Mouse (Mus musculus): ENCODE measurements at regions not wholly inside any gene's neighbourhood (a gene's known extent, or its start where the extent isn't known, plus 50 kb on each side); places are given as distances from the start of the nearest gene placed in this dataset.

DNA sequence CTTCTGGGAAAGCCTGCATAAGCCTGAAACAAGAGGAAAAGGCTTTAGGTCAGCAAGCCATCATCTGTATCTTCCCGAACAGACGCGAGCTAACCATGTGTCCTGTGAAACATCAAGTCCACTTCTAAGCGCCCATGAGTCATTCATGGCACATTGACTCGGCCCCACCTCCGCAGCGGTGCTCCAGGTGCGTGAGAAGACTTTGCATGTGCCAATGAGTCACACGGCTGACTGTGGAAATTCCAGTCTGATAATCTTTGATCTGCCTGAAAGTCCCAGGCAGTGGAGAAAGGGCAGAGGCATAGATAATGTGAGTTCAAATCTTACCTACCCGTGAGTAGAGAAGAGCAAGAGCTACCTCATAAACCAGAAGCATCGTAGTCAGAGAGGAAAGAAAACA lies 137.8 kb downstream of the Pfkfb3 start:
- no peak for DNase-seq

DNA sequence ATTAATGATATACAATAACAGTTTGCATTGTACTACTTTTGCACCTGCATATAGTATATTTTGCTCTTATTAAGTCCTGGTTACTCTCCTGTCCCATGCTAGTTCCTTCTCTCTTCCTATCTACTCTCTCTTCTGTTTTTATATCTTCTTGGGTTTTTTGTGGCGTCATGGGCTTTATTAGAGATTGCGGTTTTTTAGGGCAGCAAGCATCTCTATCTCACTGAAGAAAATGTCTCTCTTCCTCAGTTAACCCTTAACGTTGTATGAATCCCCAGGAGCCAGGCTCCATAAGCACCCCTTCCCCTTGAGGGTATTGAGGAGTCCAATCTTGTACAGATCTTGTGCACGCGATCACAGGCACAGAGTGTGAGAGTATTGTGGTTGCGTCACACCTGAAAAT lies 141.4 kb downstream of the Pfkfb3 start:
- DNase-seq, result no peak

- DNase-seq, result no peak
These were observed 145.4 kb downstream of the Pfkfb3 start for GRCm38 (mm10) chr2:11408497-11408896.

DNA sequence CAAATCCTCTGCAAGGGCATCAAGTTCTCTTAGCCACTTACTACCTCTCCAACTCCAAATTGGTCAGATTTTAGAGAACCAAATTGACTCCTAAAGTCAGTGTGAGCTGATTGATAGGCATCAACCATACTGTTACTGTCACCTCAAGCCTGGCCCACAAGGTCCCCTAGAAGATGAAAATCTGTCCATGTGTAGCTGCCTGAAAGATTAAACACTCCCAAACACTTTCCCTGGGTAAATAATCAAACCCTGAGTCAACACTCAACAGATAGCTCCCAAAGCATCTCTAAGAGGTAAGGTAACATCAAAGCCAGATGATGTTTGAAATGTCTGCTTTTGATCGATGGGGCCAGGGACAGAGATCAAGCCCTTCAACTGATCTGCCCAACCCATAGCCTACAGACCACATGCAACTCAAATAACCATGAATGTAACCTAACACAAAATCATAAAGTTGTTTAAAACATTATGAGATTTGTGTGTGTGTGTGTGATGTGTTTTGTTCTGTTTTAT lies 147.7 kb downstream of the Pfkfb3 start:
- no peak for DNase-seq

DNA sequence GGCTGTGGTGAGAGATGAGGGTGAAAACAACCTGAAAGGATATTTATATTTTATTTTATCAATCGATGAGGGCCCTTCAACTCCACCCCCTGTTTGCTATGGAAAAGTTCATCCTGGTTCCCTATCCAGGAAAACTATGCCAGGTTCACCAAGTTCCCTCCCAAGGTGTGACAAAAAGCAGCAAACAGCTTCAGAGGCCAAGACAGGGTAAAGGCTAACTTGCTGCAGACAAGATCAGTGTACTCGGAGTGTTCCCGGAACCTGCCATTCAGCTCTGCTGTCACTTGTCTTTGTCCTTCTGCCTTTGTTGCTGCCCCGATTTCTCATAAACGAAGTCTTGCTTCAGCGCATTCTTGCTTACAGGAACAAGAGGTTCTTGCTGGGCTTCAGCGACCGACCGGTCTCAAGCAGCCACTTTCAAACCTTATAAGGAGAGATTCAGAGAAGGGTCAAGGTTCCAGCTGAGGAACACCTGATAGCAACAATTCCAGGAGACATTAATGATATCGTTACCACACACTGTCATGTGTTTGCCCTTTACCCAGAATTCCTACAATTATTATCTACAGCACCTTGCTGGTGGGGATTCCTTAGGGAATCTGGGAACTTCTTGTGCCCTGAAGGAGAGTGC lies 151.5 kb downstream of the Pfkfb3 start:
- DNase-seq, result no peak

- DNase-seq, result no peak
These were observed 154.5 kb downstream of the Pfkfb3 start for GRCm38 (mm10) chr2:11399411-11399810.

GRCm38 (mm10) chr2:11398949-11399348 lies 154.9 kb downstream of the Pfkfb3 start:
- no peak for DNase-seq

DNA sequence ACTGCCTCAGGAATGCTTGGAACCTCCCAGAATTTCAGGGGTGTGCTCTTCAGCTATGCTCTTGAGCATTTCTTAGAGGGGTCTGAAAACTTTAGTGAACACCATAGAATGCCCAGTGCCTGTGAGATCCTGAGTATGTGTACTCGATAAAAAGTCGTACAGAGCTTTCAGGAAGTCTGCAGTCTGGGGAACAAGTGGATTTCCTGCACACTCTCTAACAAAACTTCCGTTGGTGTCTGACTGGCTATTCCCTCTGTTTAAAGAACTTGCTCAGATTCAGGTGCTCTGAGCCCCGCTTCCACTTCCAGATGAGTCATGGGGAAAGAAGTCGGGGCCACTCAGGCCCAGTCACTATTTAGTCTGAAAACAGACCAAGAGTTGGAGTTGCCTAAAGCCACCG lies 155.5 kb downstream of the Pfkfb3 start:
- no peak for DNase-seq

- no peak for DNase-seq
These were observed 157.0 kb downstream of the Pfkfb3 start for GRCm38 (mm10) chr2:11396835-11397234.

DNA sequence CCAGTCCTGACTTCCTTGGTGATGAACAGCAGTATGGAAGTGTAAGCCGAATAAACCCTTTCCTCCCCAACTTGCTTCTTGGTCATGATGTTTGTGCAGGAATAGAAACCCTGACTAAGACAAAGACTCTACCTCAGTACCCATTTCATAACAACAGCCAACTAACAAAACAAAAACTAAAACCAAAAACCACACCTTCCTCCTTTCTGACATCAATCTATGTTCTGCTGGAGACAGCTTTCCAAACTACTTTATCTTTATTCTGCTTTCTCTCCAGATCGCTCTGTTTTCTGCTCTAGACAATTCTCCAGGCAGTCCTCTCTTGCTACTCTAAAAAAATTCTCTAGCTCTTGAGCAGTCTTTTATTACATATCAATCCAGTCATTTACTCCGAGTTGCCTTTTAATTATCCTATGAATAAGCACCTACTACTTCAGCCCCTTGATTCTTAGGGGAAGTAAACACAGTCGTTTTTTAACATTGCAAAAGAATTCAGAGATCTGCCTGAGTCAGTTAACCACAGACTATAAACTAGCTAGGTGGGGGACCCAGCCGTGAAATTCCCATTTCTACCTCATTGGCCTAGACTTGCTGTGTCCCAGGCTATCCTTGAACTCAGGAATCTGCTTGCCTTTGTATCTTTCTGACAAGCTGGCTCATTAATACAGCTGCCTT lies 159.1 kb downstream of the Pfkfb3 start:
- DNase-seq, result no peak

- no peak for DNase-seq
These were observed 162.2 kb downstream of the Pfkfb3 start for GRCm38 (mm10) chr2:11391725-11392124.

GRCm38 (mm10) chr2:11390667-11391334 lies 163.1 kb downstream of the Pfkfb3 start:
- no peak for DNase-seq

GRCm38 (mm10) chr2:11387623-11388022 lies 166.3 kb downstream of the Pfkfb3 start:
- DNase-seq, result no peak

- no peak for DNase-seq
These were observed 170.1 kb downstream of the Pfkfb3 start for GRCm38 (mm10) chr2:11383815-11384214.

DNA sequence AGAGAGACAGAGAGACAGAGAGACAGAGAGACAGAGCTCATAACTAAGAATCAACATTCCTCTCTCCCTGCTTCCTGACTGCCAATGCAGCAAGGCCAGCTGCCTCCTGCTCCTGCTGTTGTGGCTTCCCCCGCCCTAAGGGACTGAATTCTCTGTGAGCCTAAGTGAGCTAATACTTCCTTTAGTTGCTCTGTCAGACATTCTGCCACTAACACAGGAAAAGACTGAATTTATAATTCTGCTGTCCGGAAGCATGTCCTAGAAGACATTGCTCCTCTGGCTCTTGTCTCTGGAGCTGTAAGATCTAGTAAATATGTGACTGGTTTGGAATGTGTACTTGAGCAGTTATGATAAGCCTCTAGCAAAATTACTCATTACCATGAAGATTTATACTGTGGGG lies 176.7 kb downstream of the Pfkfb3 start:
- no peak for DNase-seq

DNA sequence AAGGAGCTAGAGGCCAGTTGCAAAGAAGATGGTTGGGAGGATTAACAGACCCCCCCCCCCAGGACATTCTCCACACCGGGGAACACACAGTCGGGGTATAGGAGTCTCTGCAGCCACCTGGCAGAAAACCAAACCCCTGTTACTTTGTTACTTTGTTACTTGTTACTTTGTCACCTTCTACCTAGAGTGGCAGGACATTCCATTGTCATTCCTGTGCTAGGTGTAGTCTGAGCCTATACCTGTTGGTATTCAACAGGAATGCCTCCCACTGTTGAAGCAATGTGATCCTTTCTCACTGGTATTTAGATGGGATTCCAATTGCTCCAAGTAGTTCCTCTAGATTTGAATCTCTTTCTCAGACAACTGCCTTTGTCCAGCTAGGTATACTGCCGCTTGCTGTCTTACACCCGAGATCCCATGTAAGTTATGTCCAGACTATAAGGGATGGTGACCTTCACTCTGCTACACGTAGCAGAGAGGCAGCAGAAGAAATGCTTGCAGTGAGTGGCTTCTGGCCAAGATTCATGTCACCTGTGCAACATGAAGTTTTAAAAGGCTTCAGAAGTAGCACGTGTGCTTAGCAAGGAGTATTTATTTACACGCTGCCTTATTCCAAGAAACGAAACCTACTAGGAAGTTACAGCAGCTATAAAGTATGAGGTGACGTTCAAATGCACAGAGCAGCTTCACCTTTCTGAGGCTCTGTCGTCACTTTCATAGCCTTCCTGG lies 178.0 kb downstream of the Pfkfb3 start:
- no peak for DNase-seq

GRCm38 (mm10) chr2:11375092-11375491 lies 178.8 kb downstream of the Pfkfb3 start:
- DNase-seq, result no peak

DNA sequence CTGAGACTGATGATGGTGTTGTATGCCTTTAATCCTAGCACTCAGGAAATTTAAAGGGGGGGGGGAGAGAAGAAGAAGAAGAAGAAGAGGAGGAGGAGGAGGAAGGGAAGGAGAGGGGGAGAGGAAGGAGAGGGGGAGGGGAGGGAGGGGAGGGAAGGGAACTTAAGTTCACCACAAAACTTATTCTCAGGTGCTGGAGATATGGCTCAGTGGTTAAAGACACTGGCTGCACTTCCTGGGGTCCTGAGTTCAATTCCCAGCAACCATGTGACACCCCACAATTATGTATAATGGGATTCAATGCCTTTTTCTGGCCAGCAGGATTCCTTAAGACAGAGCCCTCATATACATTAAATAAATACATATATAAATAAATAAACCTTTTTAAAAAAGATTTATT lies 183.6 kb downstream of the Pfkfb3 start:
- DNase-seq, result no peak

DNA sequence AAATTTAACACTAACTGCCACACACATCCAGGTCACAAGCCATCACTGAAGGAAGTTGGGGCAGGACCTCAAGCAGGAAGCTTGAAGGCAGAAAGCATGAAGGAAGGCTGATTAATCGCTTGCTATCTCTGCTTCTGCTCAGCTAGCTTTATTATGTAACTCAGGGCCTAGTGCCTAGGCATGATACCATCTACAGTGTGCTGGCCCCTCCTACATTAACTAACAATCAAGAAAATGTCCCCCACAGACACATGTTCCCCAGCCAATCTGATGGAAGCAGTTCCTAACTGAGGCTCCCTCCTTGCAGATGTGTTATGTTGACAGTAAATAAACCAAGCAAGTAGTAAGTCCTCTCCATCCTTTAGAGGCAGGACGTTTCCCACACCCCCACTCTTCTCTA lies 186.6 kb downstream of the Pfkfb3 start:
- DNase-seq, result no peak

- no peak for DNase-seq
These were observed 188.1 kb downstream of the Pfkfb3 start for GRCm38 (mm10) chr2:11365815-11366214.

DNA sequence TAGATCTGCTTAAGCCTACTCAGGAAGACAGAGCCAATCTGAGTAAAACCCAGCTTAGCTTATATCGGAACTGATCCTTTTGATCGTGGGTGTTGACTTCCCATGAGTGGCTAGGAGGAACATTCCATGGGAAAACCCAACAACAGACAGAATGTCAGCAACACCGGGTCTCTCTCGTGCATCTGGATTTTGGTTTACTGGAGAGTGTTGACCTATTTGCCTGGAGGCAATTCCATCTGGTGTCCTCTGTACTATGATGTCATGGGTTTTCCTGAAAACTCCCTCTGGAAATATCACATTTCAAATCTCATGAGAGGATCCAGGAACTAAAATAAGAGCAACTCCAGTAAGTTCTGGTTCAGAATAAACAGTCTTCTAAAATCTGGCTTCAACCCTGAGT lies 188.5 kb downstream of the Pfkfb3 start:
- DNase-seq, result no peak

DNA sequence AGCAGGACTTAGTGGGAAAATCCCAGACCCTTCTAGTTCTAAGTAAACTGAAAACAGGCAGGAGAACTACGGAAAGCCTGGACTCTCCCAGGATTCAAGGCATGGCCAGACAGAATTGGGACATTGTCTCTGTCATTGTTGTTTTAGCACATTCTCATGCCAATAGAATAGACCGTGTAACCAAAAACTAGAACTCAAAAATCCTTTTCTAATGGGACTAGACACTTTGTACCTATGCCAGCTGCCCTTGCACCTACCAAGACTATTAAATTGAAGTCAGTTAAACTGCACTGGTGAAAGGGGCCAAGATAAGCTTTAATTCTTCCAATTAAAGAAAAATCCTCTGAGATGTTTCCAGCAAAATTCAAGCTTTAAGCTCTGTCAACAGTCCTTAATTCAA lies 189.8 kb downstream of the Pfkfb3 start:
- no peak for DNase-seq

DNA sequence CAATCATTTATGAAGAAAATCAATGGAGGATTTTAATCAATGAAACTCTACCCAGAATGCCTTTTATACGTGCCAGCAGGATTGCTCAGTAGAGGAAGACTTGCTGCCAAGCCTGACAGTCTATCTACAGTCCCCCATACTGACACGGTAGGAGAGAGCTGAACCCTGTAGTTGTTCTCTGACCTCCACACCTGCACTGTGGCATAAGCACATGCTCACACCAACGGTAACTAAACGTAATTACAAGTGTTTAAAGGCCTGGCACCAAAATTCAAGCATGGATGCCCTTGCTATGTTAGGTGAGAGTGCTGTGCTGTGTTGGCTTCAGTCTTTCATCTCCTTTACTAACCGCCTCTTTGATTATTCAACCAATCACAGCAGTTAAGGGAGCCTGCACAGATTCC lies 190.8 kb downstream of the Pfkfb3 start:
- DNase-seq, result no peak
